Mouse (Mus musculus) midbrain, postnatal 0 days (tissue): ENCODE results near the gene Fank1. TPM values are rescaled to one million over a fixed set of nuclear protein-coding genes. Genes with fewer than 3 reads are reported as not detected.

Experiments
- ATAC-seq: fragments of 200-750 bp; cut with Nextera tagmentation; 2 replicates; pipeline ENCODE4 v1.8.0; 2017; ENCODE audit warnings: moderate number of reproducible peaks, mild to moderate bottlenecking, moderate TSS enrichment, moderate library complexity; ENCODE audit not compliant: low FRiP score
- DNase-seq: peaks from one replicate; pipeline ENCODE4 v3.0.0-alpha.2; 2015; ENCODE audit warnings: low spot score
- H3K27ac ChIP-seq: fragments of 300-500 bp; sonication (generic); 2 replicates; pipeline ENCODE4 v1.5.1; 2014; ENCODE audit warnings: low read depth, mild to moderate bottlenecking, low read length, mixed read lengths
- H3K27me3 ChIP-seq: fragments of 300-500 bp; sonication (generic); 2 replicates; pipeline ENCODE4 v1.6.1; 2014; ENCODE audit warnings: low read length, control low read depth, mixed read lengths; ENCODE audit not compliant: insufficient read depth
- H3K36me3 ChIP-seq: fragments of 300-500 bp; sonication (generic); 2 replicates; pipeline ENCODE4 v1.6.1; 2014; ENCODE audit warnings: low read length, control low read depth, mixed read lengths; ENCODE audit not compliant: insufficient read depth
- H3K4me1 ChIP-seq: fragments of 300-500 bp; sonication (generic); 2 replicates; pipeline ENCODE4 v1.6.1; 2014; ENCODE audit warnings: mild to moderate bottlenecking, control low read depth, antibody characterized with exemption, low read length, mixed read lengths; ENCODE audit not compliant: insufficient read depth
- H3K4me2 ChIP-seq: fragments of 300-500 bp; sonication (generic); 2 replicates; pipeline ENCODE4 v1.6.1; 2014; ENCODE audit warnings: low read depth, mild to moderate bottlenecking, low read length, mixed read lengths; ENCODE audit not compliant: poor library complexity, severe bottlenecking
- H3K4me3 ChIP-seq: fragments of 300-500 bp; sonication (generic); 2 replicates; pipeline ENCODE4 v1.5.1; 2014; ENCODE audit warnings: low read depth, mild to moderate bottlenecking, low read length, moderate library complexity
- H3K9ac ChIP-seq: fragments of 300-500 bp; sonication (generic); replicated peaks from 2 replicates; pipeline ENCODE4 v1.6.1; 2014; ENCODE audit warnings: mild to moderate bottlenecking, low read length, moderate library complexity, mixed read lengths; ENCODE audit not compliant: poor library complexity, severe bottlenecking
- H3K9me3 ChIP-seq: fragments of 300-500 bp; sonication (generic); 2 replicates; pipeline ENCODE4 v1.6.1; 2016; ENCODE audit warnings: low read length, control low read depth
- CTCF ChIP-seq: IDR thresholded peaks from 2 replicates; pipeline ENCODE4 v1.5.1; 2016; ENCODE audit warnings: antibody characterized with exemption, mild to moderate bottlenecking
- WGBS: fragments of 180-500 bp; shearing (Covaris S2); extraction: QIAGEN DNeasy Blood & Tissue Kit; methylation state at CpG from one replicate; pipeline ENCODE4 v1.1.7; 2014; 5-methylcytosine and 5-hydroxymethylcytosine counted together
- polyA plus RNA-seq: library from polyadenylated mRNA; unstranded; fragments of >200 nt; fragmentation: Nextera tagmentation; extraction: Ambion mirVana; gene quantifications from 2 replicates; pipeline ENCODE4 v1.2.1, GENCODE M21; 2015
- total RNA-seq: library from RNA; depleted of rRNA; stranded (reverse); fragments of >200 nt; gene quantifications from 2 replicates; pipeline ENCODE4 v1.2.3, GENCODE M21; 2014; rRNA removed

The Fank1 gene
- total and polyA plus RNA-seq, 2 experiments from 2014 or later = 3.0 to 8.7 TPM

GRCm38 (mm10) chr7:133921291-133921690 is 144.6 kb downstream of the Fank1 start:
- no peak for TF ChIP-seq CTCF
- Histone ChIP-seq H3K27ac (no peak overlapping the region), H3K36me3 (no peaks in the 10 kb centered on the region)

GRCm38 (mm10) chr7:133923994-133924393 is 147.3 kb downstream of the Fank1 start:
- DNase-seq = no peak
- no peak for ATAC-seq
- H3K4me2 ChIP-seq = no peak overlapping the region
- no peak overlapping the region for H3K4me3 ChIP-seq
- H3K9ac ChIP-seq = no peak overlapping the region
- H3K9me3 ChIP-seq = no peaks in the 10 kb centered on the region
- no peak for TF ChIP-seq CTCF
- no peaks in the 10 kb centered on the region for H3K27me3 ChIP-seq
- H3K36me3 ChIP-seq = no peaks in the 10 kb centered on the region
- H3K27ac ChIP-seq = no peak overlapping the region
- WGBS = 45% methylated on average over 6 of the region's 6 CpGs
- H3K4me1 ChIP-seq = no peaks in the 10 kb centered on the region; the same call in none of the 2 replicates

More at GRCm38 (mm10) chr7:133921291-133921690, 144.6 kb downstream of the Fank1 start:
- H3K4me3 ChIP-seq = no peak overlapping the region
- no peaks in the 10 kb centered on the region for H3K9me3 ChIP-seq
- WGBS = 95% methylated on average over 4 of the region's 4 CpGs
- H3K27me3 ChIP-seq = no peaks in the 10 kb centered on the region
- no peak for ATAC-seq
- no peaks in the 10 kb centered on the region; the same call in none of the 2 replicates for H3K4me1 ChIP-seq
- no peak for DNase-seq
- H3K4me2 ChIP-seq = no peak overlapping the region
- no peak overlapping the region for H3K9ac ChIP-seq

GRCm38 (mm10) chr7:133925771-133926170 is 149.1 kb downstream of the Fank1 start:
- no peak for TF ChIP-seq CTCF
- ATAC-seq (no peak), DNase-seq (no peak)
- Histone ChIP-seq H3K4me2 (no peak overlapping the region), H3K27me3 (no peaks in the 10 kb centered on the region), H3K36me3 (no peaks in the 10 kb centered on the region), H3K27ac (no peak overlapping the region), H3K9ac (no peak overlapping the region), H3K4me3 (no peak overlapping the region), H3K4me1 (no peaks in the 10 kb centered on the region; the same call in 1 of the 2 replicates), H3K9me3 (no peaks in the 10 kb centered on the region)
- 56% methylated on average over 2 of the region's 2 CpGs for WGBS

GRCm38 (mm10) chr7:133928981-133929380 is 152.3 kb downstream of the Fank1 start:
- no peak for ATAC-seq
- 89% methylated on average over 3 of the region's 3 CpGs for WGBS

More at GRCm38 (mm10) chr7:133928981-133929380, 152.3 kb downstream of the Fank1 start:
- Histone ChIP-seq H3K9me3 (no peaks in the 10 kb centered on the region), H3K36me3 (no peaks in the 10 kb centered on the region), H3K4me3 (no peak overlapping the region), H3K4me2 (no peak overlapping the region), H3K27ac (no peak overlapping the region), H3K9ac (no peak overlapping the region), H3K4me1 (no peaks in the 10 kb centered on the region; the same call in 1 of the 2 replicates), H3K27me3 (no peaks in the 10 kb centered on the region)
- no peak for TF ChIP-seq CTCF
- no peak for DNase-seq

Other genes starting within 250 kb of the Fank1 start
- gene Tex36, start 174.7 kb upstream of the Fank1 start, total RNA-seq = not detected in 2 replicates
- gene Tex36, start 174.7 kb upstream of the Fank1 start, polyA plus RNA-seq = 0.29 and 0.38 TPM in 2 replicates
- 25.6 and 33.2 TPM in 2 replicates for gene Edrf1, start 139.3 kb upstream of the Fank1 start, total RNA-seq
- 9.3 and 10.5 TPM in 2 replicates for gene Edrf1, start 139.3 kb upstream of the Fank1 start, polyA plus RNA-seq
- 0.09 TPM in 1 of 2 replicates, not detected in the other for gene Mmp21, start 96.8 kb upstream of the Fank1 start, total RNA-seq
- not detected in 2 replicates for gene Mmp21, start 96.8 kb upstream of the Fank1 start, polyA plus RNA-seq
- gene Bccip, start 67.5 kb upstream of the Fank1 start, total RNA-seq = 20.9 and 27.6 TPM in 2 replicates
- gene Bccip, start 67.5 kb upstream of the Fank1 start, polyA plus RNA-seq = 91.0 and 95.1 TPM in 2 replicates
- 17.4 and 25.9 TPM in 2 replicates for gene Uros, start 66.8 kb upstream of the Fank1 start, total RNA-seq
- gene Uros, start 66.8 kb upstream of the Fank1 start, polyA plus RNA-seq = 38.0 and 40.6 TPM in 2 replicates
- gene Dhx32, start 5.9 kb downstream of the Fank1 start, total RNA-seq = 35.5 and 40.8 TPM in 2 replicates
- gene Dhx32, start 5.9 kb downstream of the Fank1 start, polyA plus RNA-seq = 45.9 and 48.0 TPM in 2 replicates